Comparison of ENCODE assay signal across 32 mouse cellular contexts in the genomic region with DNA sequence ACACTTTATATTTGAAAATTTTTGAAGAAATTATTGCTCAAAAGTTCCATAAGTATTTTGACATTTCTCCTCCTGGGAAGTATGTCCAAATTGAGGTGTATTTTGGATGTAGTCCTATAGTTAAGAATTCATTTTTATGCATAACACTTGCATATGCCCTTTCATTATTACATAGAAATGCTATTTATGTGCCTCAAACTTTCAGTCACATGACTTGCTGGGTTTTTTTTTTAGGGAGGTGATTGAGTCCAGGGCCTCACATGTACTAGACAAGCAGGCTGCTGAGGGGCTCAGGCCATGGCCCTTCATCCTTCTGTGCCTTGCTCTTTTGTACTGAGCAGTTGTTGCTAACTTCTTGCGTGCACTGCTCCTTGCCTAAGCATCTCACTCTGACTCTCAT. TPM values are rescaled to one million over a fixed set of nuclear protein-coding genes. Genes with fewer than 3 reads are reported as not detected.
"Had no signal": no experiment of that assay in that cellular context is flagged by ENCODE, and none has a peak within 500 bp of the region (broad histone marks: within the 10 kb centered on the region; RNA-seq: fewer than 3 reads in every experiment).

No protein-coding gene starts in this region.

- H3K27ac ChIP-seq: limb, embryonic 10.5 days; limb, embryonic 12.5 days; limb, embryonic 13.5 days; limb, embryonic 15.5 days; liver, embryonic 12.5 days; liver, embryonic 13.5 days; liver, embryonic 14.5 days; liver, embryonic 15.5 days; lung, embryonic 15.5 days; macrophage; midbrain, embryonic 10.5 days; midbrain, embryonic 12.5 days; midbrain, embryonic 13.5 days; midbrain, embryonic 15.5 days; neural tube, embryonic 12.5 days had no signal

- H3K4me2 ChIP-seq: limb, embryonic 12.5 days; limb, embryonic 13.5 days; limb, embryonic 15.5 days; liver, embryonic 11.5 days; liver, embryonic 12.5 days; liver, embryonic 13.5 days; liver, embryonic 15.5 days; lung, embryonic 14.5 days; lung, embryonic 15.5 days; midbrain, embryonic 11.5 days; midbrain, embryonic 12.5 days; midbrain, embryonic 13.5 days; midbrain, embryonic 15.5 days; neural tube, embryonic 12.5 days had no signal

- H3K27me3 ChIP-seq: limb, embryonic 12.5 days; limb, embryonic 13.5 days; limb, embryonic 15.5 days; liver, embryonic 12.5 days; liver, embryonic 13.5 days; liver, embryonic 15.5 days; lung, embryonic 15.5 days; megakaryocyte, embryonic 14.5 days; midbrain, embryonic 12.5 days; midbrain, embryonic 13.5 days; midbrain, embryonic 15.5 days; neural tube, embryonic 12.5 days had no signal

- H3K4me3 ChIP-seq: limb, embryonic 10.5 days; limb, embryonic 12.5 days; limb, embryonic 13.5 days; limb, embryonic 15.5 days; liver, embryonic 12.5 days; liver, embryonic 13.5 days; liver, embryonic 15.5 days; lung, embryonic 15.5 days; megakaryocyte, embryonic 14.5 days; midbrain, embryonic 10.5 days; midbrain, embryonic 12.5 days; midbrain, embryonic 13.5 days; midbrain, embryonic 15.5 days; myocyte; neural tube, embryonic 12.5 days had no signal

- DNase-seq: left cerebral cortex, postnatal 4 days; liver; liver, embryonic 13.5 days; liver, postnatal 0 days; lung, adult 18-20 months; lung, adult 2 months; lung, embryonic 14.5 days; lung, postnatal 10 days; lung, postnatal 14 days; lung, postnatal 36 days; lung, postnatal 4 days; midbrain, embryonic 14.5 days had no signal

- H3K4me1 ChIP-seq: limb, embryonic 10.5 days; limb, embryonic 12.5 days; limb, embryonic 13.5 days; limb, embryonic 15.5 days; liver, embryonic 12.5 days; liver, embryonic 13.5 days; liver, embryonic 15.5 days; lung, embryonic 15.5 days; midbrain, embryonic 10.5 days; midbrain, embryonic 12.5 days; midbrain, embryonic 13.5 days; midbrain, embryonic 15.5 days; neural tube, embryonic 12.5 days had no signal

- H3K9ac ChIP-seq: limb, embryonic 12.5 days; limb, embryonic 13.5 days; limb, embryonic 15.5 days; liver, embryonic 12.5 days; liver, embryonic 13.5 days; liver, embryonic 14.5 days; liver, embryonic 15.5 days; liver, postnatal 0 days; lung, embryonic 14.5 days; lung, embryonic 15.5 days; midbrain, embryonic 12.5 days; midbrain, embryonic 13.5 days; midbrain, embryonic 15.5 days; neural tube, embryonic 12.5 days had no signal

- H3K9me3 ChIP-seq: limb, embryonic 10.5 days; limb, embryonic 12.5 days; limb, embryonic 13.5 days; limb, embryonic 15.5 days; liver, embryonic 12.5 days; liver, embryonic 13.5 days; liver, embryonic 15.5 days; lung, embryonic 15.5 days; megakaryocyte, embryonic 14.5 days; midbrain, embryonic 10.5 days; midbrain, embryonic 12.5 days; midbrain, embryonic 13.5 days; midbrain, embryonic 15.5 days; neural tube, embryonic 12.5 days had no signal

RNA-seq across cellular contexts. Expression of a gene that starts 44.5 kb away (rescaled TPM):
- total RNA-seq: megakaryocyte-erythroid progenitor cell, adult 5-6 weeks; monocyte, adult 5-6 weeks had no signal
